ENCODE assay signal across 11 mouse cellular contexts in genomic region chr2:68409640-68410215, GRCm38 (mm10).
A peak's percentile ranks its signal among the peaks of the same experiment; 100 is the strongest.
DNase-seq lines count a peak whose midpoint lies in the region; ATAC-seq lines count a peak whose summit lies in the region.
"Had no signal": no experiment of that assay in that cellular context is flagged by ENCODE, and none has a peak within 500 bp of the region (broad histone marks: within the 10 kb centered on the region; RNA-seq: fewer than 3 reads in every experiment).

No protein-coding gene starts in this region.

- H3K27ac ChIP-seq in kidney, embryonic 15.5 days: no peak overlapping the region
- no peak overlapping the region for H3K27ac ChIP-seq in embryonic facial prominence, embryonic 14.5 days (replicated peaks; ENCODE audit: low read depth, low read length)
- H3K27ac ChIP-seq in midbrain, embryonic 16.5 days (ENCODE audit: low read length): no peak overlapping the region
- H3K27ac ChIP-seq: left cerebral cortex, adult 2 months; liver, embryonic 14.5 days had no signal

- no peaks in the 10 kb centered on the region for H3K9me3 ChIP-seq in kidney, embryonic 15.5 days (replicated peaks)
- no peaks in the 10 kb centered on the region for H3K9me3 ChIP-seq in embryonic facial prominence, embryonic 14.5 days (ENCODE audit: control insufficient read depth, low read length)
- H3K9me3 ChIP-seq in midbrain, embryonic 16.5 days (replicated peaks; ENCODE audit: control insufficient read depth, low read length, poor library complexity, severe bottlenecking): no peaks in the 10 kb centered on the region

- H3K4me3 ChIP-seq in kidney, embryonic 15.5 days (replicated peaks): no peak overlapping the region
- H3K4me3 ChIP-seq in embryonic facial prominence, embryonic 14.5 days (ENCODE audit: low read depth, low read length): no peak overlapping the region
- no peak overlapping the region for H3K4me3 ChIP-seq in midbrain, embryonic 16.5 days (ENCODE audit: low read depth, low read length)
- H3K4me3 ChIP-seq: left cerebral cortex, adult 2 months had no signal

- DNase-seq in kidney, postnatal 14 days: no peak
- peak; percentile 6 for DNase-seq in ZHBTc4 (ENCODE audit: low read depth, low spot score)
- peak; percentile 58 for DNase-seq in embryonic facial prominence, embryonic 14.5 days (ENCODE audit: low spot score)
- DNase-seq in B cell, adult 2 months: no peak
- DNase-seq in right cerebral cortex, adult 18-20 months: no peak
- DNase-seq: cerebellum, adult 2 months; kidney, postnatal 4 days had no signal

- peaks cover 65% of the 10 kb centered on the region for H3K4me1 ChIP-seq in kidney, embryonic 15.5 days
- peaks cover 33% of the 10 kb centered on the region for H3K4me1 ChIP-seq in embryonic facial prominence, embryonic 14.5 days (ENCODE audit: control insufficient read depth, insufficient read depth, low read length)
- H3K4me1 ChIP-seq in midbrain, embryonic 16.5 days (ENCODE audit: control insufficient read depth, insufficient read depth, low read length): peaks cover 19% of the 10 kb centered on the region

- H3K9ac ChIP-seq in kidney, embryonic 15.5 days: no peak overlapping the region
- H3K9ac ChIP-seq in embryonic facial prominence, embryonic 14.5 days (ENCODE audit: low read depth, low read length): no peak overlapping the region
- no peak overlapping the region for H3K9ac ChIP-seq in midbrain, embryonic 16.5 days (ENCODE audit: low read depth, low read length)
- H3K9ac ChIP-seq: liver, embryonic 14.5 days had no signal

- WGBS in kidney, embryonic 15.5 days: 70% methylated on average over 12 of the region's 12 CpGs
- 82% methylated on average over 12 of the region's 12 CpGs for WGBS in embryonic facial prominence, embryonic 14.5 days
- 81% methylated on average over 12 of the region's 12 CpGs for WGBS in midbrain, embryonic 16.5 days

- H3K36me3 ChIP-seq in kidney, embryonic 15.5 days: no peaks in the 10 kb centered on the region
- no peaks in the 10 kb centered on the region for H3K36me3 ChIP-seq in embryonic facial prominence, embryonic 14.5 days (ENCODE audit: control insufficient read depth, insufficient read depth, low read length)
- no peaks in the 10 kb centered on the region for H3K36me3 ChIP-seq in midbrain, embryonic 16.5 days (ENCODE audit: control insufficient read depth, insufficient read depth, low read length)

- ATAC-seq in kidney, embryonic 15.5 days (replicated peaks; ENCODE audit: low FRiP score): peak; percentile 17; the same call in 1 of the 2 replicates
- no peak for ATAC-seq in embryonic facial prominence, embryonic 14.5 days (ENCODE audit: low read depth)
- ATAC-seq in midbrain, embryonic 16.5 days: peak; percentile 43; the same call in 1 of the 2 replicates

- no peaks in the 10 kb centered on the region for H3K27me3 ChIP-seq in kidney, embryonic 15.5 days
- H3K27me3 ChIP-seq in embryonic facial prominence, embryonic 14.5 days (replicated peaks; ENCODE audit: control insufficient read depth, insufficient read depth, low read length): no peaks in the 10 kb centered on the region
- no peaks in the 10 kb centered on the region for H3K27me3 ChIP-seq in midbrain, embryonic 16.5 days (ENCODE audit: control insufficient read depth, insufficient read depth, low read depth, low read length)

- no peak overlapping the region for H3K4me2 ChIP-seq in kidney, embryonic 15.5 days
- no peak overlapping the region for H3K4me2 ChIP-seq in embryonic facial prominence, embryonic 14.5 days (ENCODE audit: low read depth, low read length)
- no peak overlapping the region for H3K4me2 ChIP-seq in midbrain, embryonic 16.5 days (ENCODE audit: low read length)

Comparison
In these comparisons a context has a peak if more than half of its experiments do, and no peak if none do; other contexts are left out.
1. DNase-seq: peak in ZHBTc4 (single experiment) and embryonic facial prominence, embryonic 14.5 days (single experiment); none in kidney, postnatal 14 days (single experiment), B cell, adult 2 months (0 of 2) and right cerebral cortex, adult 18-20 months (single experiment).